Mouse (Mus musculus) kidney, adult 2 months (tissue): ENCODE measurements around the gene Scgb2a2. TPM values are rescaled to one million over a fixed set of nuclear protein-coding genes. Genes with fewer than 3 reads are reported as not detected.

ENCODE experiments used
- DNase-seq: peaks from one replicate; pipeline ENCODE4 v3.0.0; 2021
- H3K27ac ChIP-seq: fragments of 200-500 bp; 2 replicates; pipeline ENCODE4 v1.5.1; 2012; ENCODE audit warnings: low read depth, low read length, control low read depth, inconsistent platforms; ENCODE audit not compliant: insufficient read depth
- H3K27me3 ChIP-seq: fragments of 200-500 bp; replicated peaks from 2 replicates; pipeline ENCODE4 v1.6.1; 2012; ENCODE audit warnings: mild to moderate bottlenecking, moderate library complexity, low read length, inconsistent platforms; ENCODE audit not compliant: control insufficient read depth, insufficient read depth
- H3K36me3 ChIP-seq: fragments of 200-500 bp; 2 replicates; pipeline ENCODE4 v1.6.1; 2012; ENCODE audit warnings: mild to moderate bottlenecking, moderate library complexity, low read length, inconsistent platforms; ENCODE audit not compliant: control insufficient read depth, insufficient read depth
- H3K4me1 ChIP-seq: fragments of 200-500 bp; 2 replicates; pipeline ENCODE4 v1.6.1; 2011; ENCODE audit warnings: low read length; ENCODE audit not compliant: control insufficient read depth, insufficient read depth
- H3K4me3 ChIP-seq: fragments of 200-500 bp; 2 replicates; pipeline ENCODE4 v1.5.1; 2011; ENCODE audit warnings: mild to moderate bottlenecking, low read depth, low read length, control low read depth; ENCODE audit not compliant: insufficient read depth
- CTCF ChIP-seq: fragments of 200-500 bp; conservative IDR thresholded peaks from 2 replicates; pipeline ENCODE4 v1.5.1; 2011; ENCODE audit warnings: low read depth, mild to moderate bottlenecking, control low read depth, low read length, moderate library complexity, mixed read lengths; ENCODE audit not compliant: insufficient read depth, insufficient read length
- POLR2A ChIP-seq: fragments of 200-500 bp; IDR thresholded peaks from one replicate; pipeline ENCODE4 v1.6.1; 2011; ENCODE audit warnings: low read depth, low read length, control low read depth
- WGBS: fragments of 180-500 bp; shearing (Covaris S2); methylation state at CpG from one replicate; pipeline ENCODE4 v1.1.7; 2018; 5-methylcytosine and 5-hydroxymethylcytosine counted together
- polyA plus RNA-seq: library from polyadenylated mRNA; depleted of rRNA; stranded (reverse); fragments of >200 nt; gene quantifications from 2 replicates; pipeline ENCODE4 v1.2.3, GENCODE M21; 2012

Scgb2a2 gene
- polyA plus RNA-seq, 1 experiment = not detected

GRCm38 (mm10) chr19:9878186-9878835 is 30.9 kb downstream of the Scgb2a2 start:
- Histone ChIP-seq H3K27me3 (no peaks in the 10 kb centered on the region), H3K4me1 (no peaks in the 10 kb centered on the region), H3K27ac (no peak overlapping the region), H3K36me3 (no peaks in the 10 kb centered on the region; the same call in 1 of the 2 replicates), H3K4me3 (no peak overlapping the region)
- no peak for TF ChIP-seq CTCF
- TF ChIP-seq POLR2A = no peak
- no peak for DNase-seq
- 97% methylated on average over 20 of the region's 20 CpGs for WGBS

GRCm38 (mm10) chr19:9886348-9886747 is 39.0 kb downstream of the Scgb2a2 start:
- WGBS = 94% methylated on average over 1 of the region's 1 CpGs
- no peaks in the 10 kb centered on the region for H3K36me3 ChIP-seq

GRCm38 (mm10) chr19:9886771-9887170 is 39.4 kb downstream of the Scgb2a2 start:
- Histone ChIP-seq H3K27me3 (no peaks in the 10 kb centered on the region), H3K36me3 (no peaks in the 10 kb centered on the region), H3K27ac (no peak overlapping the region), H3K4me3 (no peak overlapping the region), H3K4me1 (no peaks in the 10 kb centered on the region)
- no peak for TF ChIP-seq POLR2A
- TF ChIP-seq CTCF = no peak
- no peak for DNase-seq
- 95% methylated on average over 8 of the region's 8 CpGs for WGBS

More at GRCm38 (mm10) chr19:9886348-9886747, 39.0 kb downstream of the Scgb2a2 start:
- no peak for TF ChIP-seq CTCF
- no peak for TF ChIP-seq POLR2A
- no peaks in the 10 kb centered on the region for H3K27me3 ChIP-seq
- no peak for DNase-seq
- H3K4me1 ChIP-seq = no peaks in the 10 kb centered on the region
- H3K4me3 ChIP-seq = no peak overlapping the region
- no peak overlapping the region for H3K27ac ChIP-seq

- no peak for DNase-seq
- Histone ChIP-seq H3K4me3 (no peak overlapping the region), H3K27me3 (no peaks in the 10 kb centered on the region), H3K27ac (no peak overlapping the region), H3K36me3 (no peaks in the 10 kb centered on the region), H3K4me1 (peaks cover 5% of the 10 kb centered on the region; the same call in 1 of the 2 replicates)
- no peak for TF ChIP-seq POLR2A
- TF ChIP-seq CTCF = no peak
- WGBS = 61% methylated on average over 5 of the region's 5 CpGs
These were observed 48.7 kb downstream of the Scgb2a2 start for GRCm38 (mm10) chr19:9896067-9896466.

- Histone ChIP-seq H3K36me3 (no peaks in the 10 kb centered on the region), H3K4me1 (peaks cover 5% of the 10 kb centered on the region; the same call in 1 of the 2 replicates), H3K27me3 (no peaks in the 10 kb centered on the region), H3K27ac (no peak overlapping the region), H3K4me3 (peak overlapping the region; percentile 59)
- 11% methylated on average over 17 of the region's 17 CpGs for whole genome bisulfite sequencing
- DNase-seq = peak; percentile 29
- TF ChIP-seq CTCF = no peak
- TF ChIP-seq POLR2A = no peak
These were observed 51.1 kb downstream of the Scgb2a2 start for GRCm38 (mm10) chr19:9898339-9899066.

GRCm38 (mm10) chr19:9899072-9899779 is 51.9 kb downstream of the Scgb2a2 start, which contains the start of gene Incenp:
Gene Incenp (minus strand): TSS chr19:9899551.
- TF ChIP-seq POLR2A (peak; percentile 95), CTCF (no peak)
- Histone ChIP-seq H3K4me1 (peaks cover 5% of the 10 kb centered on the region; the same call in 1 of the 2 replicates), H3K4me3 (peak within 1 kb of the TSS; percentile 59), H3K36me3 (no peaks in the 10 kb centered on the region), H3K27ac (peak within 1 kb of the TSS; percentile 52; the same call in 1 of the 2 replicates), H3K27me3 (no peaks in the 10 kb centered on the region)
- under 1% methylated on average over 58 of the region's 58 CpGs for WGBS
- DNase-seq = peak; percentile 98
